Mouse (Mus musculus) kidney, postnatal 36 days (tissue): ENCODE data around the gene Rrp9.

Experiments
- DNase-seq, 2 experiments: peaks; one replicate each; pipeline ENCODE4 v3.0.0; 2021 to 2022; ENCODE audit warnings: mixed read lengths in 2 of 2

Gene Rrp9

GRCm38 (mm10) chr9:106534296-106534695 is 58.5 kb downstream of the Rrp9 start:
- DNase-seq: no peak

- no peak for DNase-seq
These were observed 59.2 kb downstream of the Rrp9 start for GRCm38 (mm10) chr9:106534975-106535374.
